Mouse (Mus musculus) kidney, adult 2 months (tissue): Measurements from ENCODE around the gene Borcs7. TPM values are rescaled to one million over a fixed set of nuclear protein-coding genes. Genes with fewer than 3 reads are reported as not detected.

Experiments used
- DNase-seq: peaks from one replicate; pipeline ENCODE4 v3.0.0; 2021
- H3K27ac ChIP-seq: fragments of 200-500 bp; 2 replicates; pipeline ENCODE4 v1.5.1; 2012; ENCODE audit warnings: low read depth, low read length, control low read depth, inconsistent platforms; ENCODE audit not compliant: insufficient read depth
- H3K27me3 ChIP-seq: fragments of 200-500 bp; replicated peaks from 2 replicates; pipeline ENCODE4 v1.6.1; 2012; ENCODE audit warnings: mild to moderate bottlenecking, moderate library complexity, low read length, inconsistent platforms; ENCODE audit not compliant: control insufficient read depth, insufficient read depth
- H3K36me3 ChIP-seq: fragments of 200-500 bp; 2 replicates; pipeline ENCODE4 v1.6.1; 2012; ENCODE audit warnings: mild to moderate bottlenecking, moderate library complexity, low read length, inconsistent platforms; ENCODE audit not compliant: control insufficient read depth, insufficient read depth
- H3K4me1 ChIP-seq: fragments of 200-500 bp; 2 replicates; pipeline ENCODE4 v1.6.1; 2011; ENCODE audit warnings: low read length; ENCODE audit not compliant: control insufficient read depth, insufficient read depth
- H3K4me3 ChIP-seq: fragments of 200-500 bp; 2 replicates; pipeline ENCODE4 v1.5.1; 2011; ENCODE audit warnings: mild to moderate bottlenecking, low read depth, low read length, control low read depth; ENCODE audit not compliant: insufficient read depth
- CTCF ChIP-seq: fragments of 200-500 bp; conservative IDR thresholded peaks from 2 replicates; pipeline ENCODE4 v1.5.1; 2011; ENCODE audit warnings: low read depth, mild to moderate bottlenecking, control low read depth, low read length, moderate library complexity, mixed read lengths; ENCODE audit not compliant: insufficient read depth, insufficient read length
- POLR2A ChIP-seq: fragments of 200-500 bp; IDR thresholded peaks from one replicate; pipeline ENCODE4 v1.6.1; 2011; ENCODE audit warnings: low read depth, low read length, control low read depth
- WGBS: fragments of 180-500 bp; shearing (Covaris S2); methylation state at CpG from one replicate; pipeline ENCODE4 v1.1.7; 2018; 5-methylcytosine and 5-hydroxymethylcytosine counted together
- polyA plus RNA-seq: library from polyadenylated mRNA; depleted of rRNA; stranded (reverse); fragments of >200 nt; gene quantifications from 2 replicates; pipeline ENCODE4 v1.2.3, GENCODE M21; 2012

Borcs7 gene
- polyA plus RNA-seq, 1 experiment, result 6.0 TPM

GRCm38 (mm10) chr19:46679720-46680383 lies 9.9 kb upstream of the Borcs7 start:
- Histone ChIP-seq H3K36me3 (no peaks in the 10 kb centered on the region), H3K27me3 (no peaks in the 10 kb centered on the region), H3K27ac (no peak overlapping the region), H3K4me1 (no peaks in the 10 kb centered on the region), H3K4me3 (no peak overlapping the region)
- TF ChIP-seq POLR2A (no peak), CTCF (no peak)
- DNase-seq, result no peak
- 65% methylated on average over 12 of the region's 12 CpGs for WGBS

GRCm38 (mm10) chr19:46690387-46690786 lies 681 bp downstream of the Borcs7 start:
- no peak for TF ChIP-seq POLR2A
- TF ChIP-seq CTCF, result no peak
- H3K4me3 ChIP-seq, result peak overlapping the region; percentile 99
- H3K27me3 ChIP-seq, result no peaks in the 10 kb centered on the region
- H3K4me1 ChIP-seq, result peaks cover 5% of the 10 kb centered on the region; the same call in 1 of the 2 replicates
- H3K36me3 ChIP-seq, result no peaks in the 10 kb centered on the region
- WGBS, result 77% methylated on average over 11 of the region's 11 CpGs
- DNase-seq, result no peak
- no peak overlapping the region for H3K27ac ChIP-seq

GRCm38 (mm10) chr19:46691078-46691477 lies 1.4 kb downstream of the Borcs7 start:
- TF ChIP-seq CTCF (no peak), POLR2A (no peak)

GRCm38 (mm10) chr19:46693146-46693545 lies 3.4 kb downstream of the Borcs7 start:
- H3K36me3 ChIP-seq, result no peaks in the 10 kb centered on the region
- H3K4me3 ChIP-seq, result no peak overlapping the region
- 87% methylated on average over 4 of the region's 4 CpGs for WGBS
- H3K27me3 ChIP-seq, result no peaks in the 10 kb centered on the region
- H3K27ac ChIP-seq, result no peak overlapping the region
- peaks cover 5% of the 10 kb centered on the region; the same call in 1 of the 2 replicates for H3K4me1 ChIP-seq
- TF ChIP-seq CTCF, result no peak
- TF ChIP-seq POLR2A, result no peak
- DNase-seq, result no peak

More at GRCm38 (mm10) chr19:46691078-46691477, 1.4 kb downstream of the Borcs7 start:
- DNase-seq, result no peak
- no peaks in the 10 kb centered on the region for H3K36me3 ChIP-seq
- no peak overlapping the region for H3K4me3 ChIP-seq
- H3K4me1 ChIP-seq, result peaks cover 5% of the 10 kb centered on the region; the same call in 1 of the 2 replicates
- H3K27ac ChIP-seq, result no peak overlapping the region
- WGBS, result 57% methylated on average over 2 of the region's 2 CpGs
- no peaks in the 10 kb centered on the region for H3K27me3 ChIP-seq

GRCm38 (mm10) chr19:46696482-46696881 lies 6.8 kb downstream of the Borcs7 start:
- Histone ChIP-seq H3K4me1 (peaks cover 5% of the 10 kb centered on the region; the same call in 1 of the 2 replicates), H3K4me3 (no peak overlapping the region), H3K27ac (no peak overlapping the region), H3K36me3 (no peaks in the 10 kb centered on the region), H3K27me3 (no peaks in the 10 kb centered on the region)
- TF ChIP-seq POLR2A (no peak), CTCF (no peak)
- 97% methylated on average over 8 of the region's 8 CpGs for WGBS
- DNase-seq, result no peak

DNA sequence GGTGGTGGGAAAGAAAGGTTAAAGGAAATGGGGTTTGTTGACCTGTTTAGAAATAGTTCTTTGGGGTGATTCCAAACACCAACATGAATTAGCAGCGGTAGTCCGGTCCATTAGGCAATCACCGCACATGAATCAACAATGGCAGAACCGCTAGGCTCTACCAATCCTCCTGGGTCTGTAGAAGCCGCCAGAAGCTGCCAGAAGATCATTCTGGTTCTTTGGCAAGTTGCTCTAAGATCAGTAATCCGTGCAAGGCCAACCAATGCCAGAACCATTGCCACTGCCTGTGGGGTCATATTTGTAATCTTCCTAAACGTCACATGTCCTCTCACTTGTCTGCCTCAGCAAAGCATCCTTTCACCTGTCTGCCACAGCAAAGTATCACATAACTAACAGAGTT lies 7.2 kb downstream of the Borcs7 start:
- Histone ChIP-seq H3K27ac (no peak overlapping the region), H3K4me3 (no peak overlapping the region), H3K36me3 (no peaks in the 10 kb centered on the region), H3K27me3 (no peaks in the 10 kb centered on the region), H3K4me1 (peaks cover 5% of the 10 kb centered on the region; the same call in 1 of the 2 replicates)
- 94% methylated on average over 7 of the region's 7 CpGs for WGBS
- no peak for DNase-seq
- TF ChIP-seq CTCF, result no peak
- no peak for TF ChIP-seq POLR2A

GRCm38 (mm10) chr19:46697840-46698517 lies 8.3 kb downstream of the Borcs7 start:
- no peak for TF ChIP-seq CTCF
- TF ChIP-seq POLR2A, result no peak
- no peak overlapping the region for H3K27ac ChIP-seq
- H3K4me1 ChIP-seq, result peaks cover 5% of the 10 kb centered on the region; the same call in 1 of the 2 replicates
- 63% methylated on average over 19 of the region's 19 CpGs for WGBS
- DNase-seq, result no peak
- no peaks in the 10 kb centered on the region for H3K27me3 ChIP-seq
- H3K4me3 ChIP-seq, result no peak overlapping the region
- H3K36me3 ChIP-seq, result no peaks in the 10 kb centered on the region
